Mouse (Mus musculus) cerebellum, adult 8-10 months (tissue): ENCODE results near the gene Ncaph2.

Experiments used
- DNase-seq: peaks from one replicate; pipeline ENCODE4 v3.0.0; 2022

Gene Ncaph2

GRCm38 (mm10) chr15:89343325-89343724 is 12.2 kb upstream of the Ncaph2 start:
- DNase-seq = no peak

GRCm38 (mm10) chr15:89350447-89350846 is 5.1 kb upstream of the Ncaph2 start:
- DNase-seq = no peak

GRCm38 (mm10) chr15:89351302-89351701 is 4.2 kb upstream of the Ncaph2 start:
- no peak for DNase-seq

- DNase-seq = no peak
Observed at GRCm38 (mm10) chr15:89352054-89352453, 3.5 kb upstream of the Ncaph2 start.

GRCm38 (mm10) chr15:89352795-89353194 is 2.7 kb upstream of the Ncaph2 start:
- no peak for DNase-seq

GRCm38 (mm10) chr15:89353837-89354236 is 1.7 kb upstream of the Ncaph2 start:
- DNase-seq = no peak

- no peak for DNase-seq
Observed at GRCm38 (mm10) chr15:89354455-89354854, 1.1 kb upstream of the Ncaph2 start.

- no peak for DNase-seq
Observed at GRCm38 (mm10) chr15:89356372-89356771, 853 bp downstream of the Ncaph2 start.

GRCm38 (mm10) chr15:89358784-89359183 is 3.3 kb downstream of the Ncaph2 start:
- no peak for DNase-seq

GRCm38 (mm10) chr15:89363051-89363450 is 7.5 kb downstream of the Ncaph2 start:
- no peak for DNase-seq

- DNase-seq = peak; percentile 87
Observed at GRCm38 (mm10) chr15:89365141-89365551, 9.6 kb downstream of the Ncaph2 start.

- no peak for DNase-seq
Observed at GRCm38 (mm10) chr15:89372068-89372467, 16.5 kb downstream of the Ncaph2 start.

- no peak for DNase-seq
Observed at GRCm38 (mm10) chr15:89372536-89372935, 17.0 kb downstream of the Ncaph2 start.

GRCm38 (mm10) chr15:89373027-89373761 is 17.7 kb downstream of the Ncaph2 start:
- peak; percentile 79 for DNase-seq

- peak; percentile 96 for DNase-seq
Observed at GRCm38 (mm10) chr15:89373762-89374248, 18.3 kb downstream of the Ncaph2 start, which contains the start of gene Sco2. Sco2 (minus strand) TSS chr15:89373846.

- no peak for DNase-seq
Observed at GRCm38 (mm10) chr15:89374340-89374739, 18.8 kb downstream of the Ncaph2 start.

- no peak for DNase-seq
Observed at GRCm38 (mm10) chr15:89374801-89375534, 19.4 kb downstream of the Ncaph2 start.

GRCm38 (mm10) chr15:89376040-89376439 is 20.5 kb downstream of the Ncaph2 start:
- no peak for DNase-seq

GRCm38 (mm10) chr15:89376957-89377356 is 21.4 kb downstream of the Ncaph2 start, which contains the start of gene Tymp:
Tymp (minus strand) TSS chr15:89377039.
- no peak for DNase-seq

- DNase-seq = no peak
Observed at GRCm38 (mm10) chr15:89377362-89377761, 21.8 kb downstream of the Ncaph2 start.

- no peak for DNase-seq
Observed at GRCm38 (mm10) chr15:89377938-89378828, 22.7 kb downstream of the Ncaph2 start.

GRCm38 (mm10) chr15:89378831-89379401 is 23.4 kb downstream of the Ncaph2 start, which contains the start of gene Odf3b:
Odf3b (minus strand) TSS chr15:89379282.
- DNase-seq = peak; percentile 84
